14 mouse cellular contexts compared by ENCODE assay signal in the genomic region with DNA sequence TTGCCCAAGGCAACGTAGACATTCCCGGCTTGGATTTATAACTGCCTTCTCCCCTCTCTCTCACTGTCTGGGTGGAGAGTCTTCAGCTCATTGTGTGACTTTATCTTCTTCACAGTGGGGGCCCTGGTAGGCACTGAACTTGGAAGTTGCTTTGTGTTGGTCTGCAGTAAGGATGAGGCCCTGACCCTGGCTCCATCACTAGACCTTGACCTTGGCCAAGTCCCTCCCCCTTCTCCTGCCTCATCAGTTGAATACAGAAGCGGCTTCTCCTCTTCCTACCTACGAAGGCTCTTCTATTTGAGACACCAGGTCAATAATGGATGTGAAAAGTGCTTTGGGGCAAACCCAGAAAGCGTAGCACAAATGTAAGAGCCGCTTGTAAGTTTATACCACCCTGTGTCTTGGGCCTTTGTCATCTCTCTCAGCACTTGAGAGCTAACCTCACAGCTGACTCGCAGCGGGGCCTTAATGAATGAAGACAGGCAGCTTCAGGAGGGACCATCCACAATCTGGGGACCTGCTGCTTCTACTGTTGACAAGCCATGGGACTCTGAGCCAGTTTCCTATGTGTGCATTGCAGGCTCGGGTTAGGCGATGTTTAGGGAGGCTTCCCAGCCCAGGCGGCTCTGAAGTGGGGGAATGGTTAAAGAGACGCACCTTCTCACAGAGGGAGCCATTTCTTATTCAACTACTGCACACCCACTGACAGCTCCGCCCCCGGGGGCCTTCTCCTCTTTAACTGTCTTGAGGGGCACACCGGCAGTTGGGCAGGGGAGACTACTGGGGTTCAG. TPM values are rescaled to one million over a fixed set of nuclear protein-coding genes. Genes with fewer than 3 reads are reported as not detected.
DNase-seq lines count a peak whose midpoint lies in the region; ATAC-seq and TF ChIP-seq lines count a peak whose summit lies in the region.
"Had no signal": no experiment of that assay in that cellular context is flagged by ENCODE, and none has a peak within 500 bp of the region (broad histone marks: within the 10 kb centered on the region; RNA-seq: fewer than 3 reads in every experiment).

No protein-coding gene starts in this region.

- no peak overlapping the region for H3K4me3 ChIP-seq in hindbrain, embryonic 13.5 days
- H3K4me3 ChIP-seq in hindbrain, embryonic 14.5 days (replicated peaks; ENCODE audit: low read length), result no peak overlapping the region
- H3K4me3 ChIP-seq in ES-Bruce4 (ENCODE audit: low read depth, low read length) (no peak overlapping the region; the same call in 1 of the 2 replicates), ES-E14 (ENCODE audit: insufficient read depth in 1 of 2, low read depth in 1 of 2, low read length in 2 of 2, poor library complexity in 1 of 2, severe bottlenecking in 1 of 2) (peak overlapping the region in 1 of 2 experiments; percentile 82; a peak in 2 of 4 replicates)
- no peak overlapping the region for H3K4me3 ChIP-seq in midbrain, embryonic 12.5 days

- WGBS in hindbrain, embryonic 13.5 days, result 27% methylated on average over 15 of the region's 15 CpGs
- 26% methylated on average over 15 of the region's 15 CpGs for WGBS in hindbrain, embryonic 14.5 days
- 31% methylated on average over 15 of the region's 15 CpGs for WGBS in midbrain, embryonic 12.5 days

- H3K27me3 ChIP-seq in hindbrain, embryonic 13.5 days, result peaks cover 12% of the 10 kb centered on the region; the same call in 1 of the 2 replicates
- H3K27me3 ChIP-seq in hindbrain, embryonic 14.5 days (ENCODE audit: control insufficient read depth, insufficient read depth, low read length), result no peaks in the 10 kb centered on the region
- no peaks in the 10 kb centered on the region for H3K27me3 ChIP-seq in ES-Bruce4 (ENCODE audit: control insufficient read depth, insufficient read depth, low read length, poor library complexity, severe bottlenecking)
- peaks cover 29% of the 10 kb centered on the region for H3K27me3 ChIP-seq in midbrain, embryonic 12.5 days

- peaks cover 55% of the 10 kb centered on the region for H3K4me1 ChIP-seq in hindbrain, embryonic 13.5 days (replicated peaks)
- H3K4me1 ChIP-seq in hindbrain, embryonic 14.5 days (replicated peaks; ENCODE audit: control insufficient read depth, insufficient read depth, low read length), result peaks cover 31% of the 10 kb centered on the region
- peaks cover 16% of the 10 kb centered on the region for H3K4me1 ChIP-seq in ES-Bruce4 (ENCODE audit: control insufficient read depth, insufficient read depth, low read length)
- peaks cover 11 to 46% of the 10 kb centered on the region in 2 experiments for H3K4me1 ChIP-seq in ES-E14 (ENCODE audit: control insufficient read depth in 2 of 2, insufficient read depth in 2 of 2, low read length in 2 of 2, poor library complexity in 1 of 2)
- H3K4me1 ChIP-seq in midbrain, embryonic 12.5 days, result peaks cover 55% of the 10 kb centered on the region

- in situ Hi-C loops in ES-E14 (cut with MboI; ENCODE audit: low sequenced_read_pairs in 2 of 2, unreplicated experiment in 2 of 2), result loop anchor here in 1 of 2 experiments (25.0 kb wide), 1 partner anchor 1385 kb away; a partner anchor contains a TSS

- no peak for TF ChIP-seq POLR2A in ES-Bruce4 (IDR thresholded peaks at IDR 0.05; ENCODE audit: insufficient read depth, low read length)

- H3K4me2 ChIP-seq in hindbrain, embryonic 13.5 days, result no peak overlapping the region
- no peak overlapping the region for H3K4me2 ChIP-seq in hindbrain, embryonic 14.5 days (replicated peaks)
- H3K4me2 ChIP-seq in midbrain, embryonic 12.5 days (replicated peaks), result no peak overlapping the region

- no peak for DNase-seq in hindbrain, embryonic 14.5 days (ENCODE audit: low spot score)
- DNase-seq in ES-E14 (ENCODE audit: low read depth, low spot score), result no peak
- DNase-seq in urinary bladder, postnatal 36 days (ENCODE audit: low spot score in 2 of 2), result no peak
- no peak for DNase-seq in ovary, postnatal 10 days (ENCODE audit: low spot score)
- DNase-seq in lung, postnatal 36 days, result no peak

- no peak for TF ChIP-seq CTCF in ES-Bruce4 (IDR thresholded peaks at IDR 0.05; ENCODE audit: low read depth, low read length)

- peak overlapping the region; percentile 44; the same call in 1 of the 2 replicates for H3K27ac ChIP-seq in hindbrain, embryonic 13.5 days
- no peak overlapping the region for H3K27ac ChIP-seq in hindbrain, embryonic 14.5 days
- H3K27ac ChIP-seq in ES-Bruce4 (ENCODE audit: insufficient read depth, low read length) (peak overlapping the region; percentile 10; the same call in 1 of the 2 replicates), ES-E14 (ENCODE audit: insufficient read depth, low read depth, low read length, poor library complexity, severe bottlenecking) (peak overlapping the region; percentile 6; the same call in 1 of the 2 replicates)
- peak overlapping the region; percentile 97 for H3K27ac ChIP-seq in midbrain, embryonic 12.5 days (replicated peaks)
- H3K27ac ChIP-seq: liver, embryonic 14.5 days; macrophage had no signal

- H3K9ac ChIP-seq in hindbrain, embryonic 13.5 days, result no peak overlapping the region
- H3K9ac ChIP-seq in hindbrain, embryonic 14.5 days, result no peak overlapping the region
- H3K9ac ChIP-seq in ES-Bruce4 (ENCODE audit: low read depth, poor library complexity, severe bottlenecking) (no peak overlapping the region), ES-E14 (ENCODE audit: insufficient read depth, low read depth, low read length, poor library complexity, severe bottlenecking) (peak overlapping the region; percentile 23; the same call in 1 of the 2 replicates)
- H3K9ac ChIP-seq in midbrain, embryonic 12.5 days (replicated peaks), result no peak overlapping the region
- H3K9ac ChIP-seq: liver, embryonic 14.5 days had no signal

- ATAC-seq in hindbrain, embryonic 13.5 days (ENCODE audit: low FRiP score), result no peak
- ATAC-seq in hindbrain, embryonic 14.5 days (ENCODE audit: low FRiP score), result no peak
- no peak for ATAC-seq in midbrain, embryonic 12.5 days (ENCODE audit: low FRiP score, low read depth)

- no peaks in the 10 kb centered on the region for H3K36me3 ChIP-seq in hindbrain, embryonic 13.5 days
- H3K36me3 ChIP-seq in hindbrain, embryonic 14.5 days (replicated peaks; ENCODE audit: control insufficient read depth, insufficient read depth), result no peaks in the 10 kb centered on the region
- H3K36me3 ChIP-seq in ES-Bruce4 (ENCODE audit: control insufficient read depth, insufficient read depth, low read length, poor library complexity, severe bottlenecking), result no peaks in the 10 kb centered on the region
- no peaks in the 10 kb centered on the region for H3K36me3 ChIP-seq in ES-E14 (ENCODE audit: control insufficient read depth, insufficient read depth, low read length, poor library complexity, severe bottlenecking)
- no peaks in the 10 kb centered on the region for H3K36me3 ChIP-seq in midbrain, embryonic 12.5 days
- H3K36me3 ChIP-seq: limb, embryonic 10.5 days had no signal

- TF ChIP-seq EP300 in ES-Bruce4 (IDR thresholded peaks at IDR 0.05; ENCODE audit: insufficient read depth, low read depth, low read length), result 0 out of 2 replicates have a peak, but pooled peaks have one; percentile 42

- H3K9me3 ChIP-seq in hindbrain, embryonic 13.5 days, result no peaks in the 10 kb centered on the region
- H3K9me3 ChIP-seq in hindbrain, embryonic 14.5 days (ENCODE audit: control insufficient read depth, low read length), result no peaks in the 10 kb centered on the region
- H3K9me3 ChIP-seq in ES-Bruce4 (replicated peaks; ENCODE audit: control insufficient read depth, insufficient read depth, low read length, poor library complexity, severe bottlenecking) (no peaks in the 10 kb centered on the region), ES-E14 (ENCODE audit: control insufficient read depth, insufficient read depth, low read depth, low read length) (no peaks in the 10 kb centered on the region)
- no peaks in the 10 kb centered on the region for H3K9me3 ChIP-seq in midbrain, embryonic 12.5 days
- H3K9me3 ChIP-seq: limb, embryonic 10.5 days had no signal

TF ChIP-seq in ES-E14, 5 proteins besides CTCF, POLR2A, EP300 and RAD21:
- TF ChIP-seq HCFC1 (IDR thresholded peaks at IDR 0.05; ENCODE audit: borderline replicate concordance, insufficient read depth, low read length), result 0 out of 2 replicates have a peak, but pooled peaks have one; percentile 15
- no peak for TF ChIP-seq ZNF384 (IDR thresholded peaks at IDR 0.05; ENCODE audit: low read depth, low read length)
TF ChIP-seq in ES-E14: peak in this region for 1.

RNA-seq across cellular contexts. Expression of a gene that starts 1.6 kb away (rescaled TPM):
- 14.3 and 14.8 TPM in 2 replicates for polyA plus RNA-seq in hindbrain, embryonic 13.5 days (2015; fragmentation: Nextera tagmentation; extraction: Ambion mirVana)
- 17.1 and 17.2 TPM in 2 replicates for polyA plus RNA-seq in hindbrain, embryonic 14.5 days (2014; fragmentation: Nextera tagmentation; extraction: Ambion mirVana)
- polyA plus RNA-seq in ES-Bruce4 (2011; ENCODE audit: insufficient read depth, insufficient read length, low read depth, missing spikeins), result 12.1 and 14.1 TPM in 2 replicates
- total RNA-seq in ES-E14 (2012; rRNA removed), result 1.2 and 1.4 TPM in 2 replicates
- 9.0 and 9.8 TPM in 2 replicates for polyA plus RNA-seq in midbrain, embryonic 12.5 days (2016; fragmentation: Nextera tagmentation; extraction: Ambion mirVana)
- total RNA-seq: granulocyte monocyte progenitor cell, adult 5-6 weeks had no signal
- polyA plus RNA-seq: macrophage had no signal

RNA-seq across cellular contexts. Expression of a gene that starts 18.0 kb away (rescaled TPM):
- polyA plus RNA-seq in hindbrain, embryonic 13.5 days (2015; fragmentation: Nextera tagmentation; extraction: Ambion mirVana), result 20.9 and 21.4 TPM in 2 replicates
- 18.5 and 23.1 TPM in 2 replicates for polyA plus RNA-seq in hindbrain, embryonic 14.5 days (2014; fragmentation: Nextera tagmentation; extraction: Ambion mirVana)
- polyA plus RNA-seq in ES-Bruce4 (2011; ENCODE audit: insufficient read depth, insufficient read length, low read depth, missing spikeins), result 16.3 and 17.2 TPM in 2 replicates
- total RNA-seq in ES-E14 (2012; rRNA removed), result 58.4 and 62.3 TPM in 2 replicates
- polyA plus RNA-seq in midbrain, embryonic 12.5 days (2016; fragmentation: Nextera tagmentation; extraction: Ambion mirVana), result 16.0 and 17.5 TPM in 2 replicates

RNA-seq across cellular contexts. Expression of a gene that starts 56.2 kb away (rescaled TPM):
- polyA plus RNA-seq in hindbrain, embryonic 13.5 days (2015; fragmentation: Nextera tagmentation; extraction: Ambion mirVana), result 3.0 and 3.5 TPM in 2 replicates
- 8.8 and 13.6 TPM in 2 replicates for polyA plus RNA-seq in hindbrain, embryonic 14.5 days (2014; fragmentation: Nextera tagmentation; extraction: Ambion mirVana)
- 1.1 and 1.2 TPM in 2 replicates for polyA plus RNA-seq in ES-Bruce4 (2011; ENCODE audit: insufficient read depth, insufficient read length, low read depth, missing spikeins)
- 0.69 and 0.89 TPM in 2 replicates for total RNA-seq in ES-E14 (2012; rRNA removed)
- 0.27 and 0.34 TPM in 2 replicates for polyA plus RNA-seq in midbrain, embryonic 12.5 days (2016; fragmentation: Nextera tagmentation; extraction: Ambion mirVana)
- total RNA-seq: CH12.LX; granulocyte monocyte progenitor cell, adult 5-6 weeks had no signal
- polyA plus RNA-seq: intestine, embryonic 16.5 days; limb, embryonic 10.5 days; liver, embryonic 14.5 days; macrophage had no signal
